Mouse (Mus musculus) ES-E14 (cell line): ENCODE measurements at regions not wholly inside any gene's neighbourhood (a gene's known extent, or its start where the extent isn't known, plus 50 kb on each side); places are given as distances from the start of the nearest gene placed in this dataset.
A peak's percentile ranks its signal among the peaks of the same experiment; 100 is the strongest.

Experiments
- DNase-seq: peaks from one replicate; pipeline ENCODE4 v3.0.0-alpha.2; 2013; ENCODE audit warnings: low read depth, low spot score
- H3K27ac ChIP-seq: 2 replicates; pipeline ENCODE4 v1.5.1; 2012; ENCODE audit warnings: low read depth, mild to moderate bottlenecking, low read length, moderate library complexity, mixed read lengths; ENCODE audit not compliant: poor library complexity, insufficient read depth, severe bottlenecking
- H3K36me3 ChIP-seq: 2 replicates; pipeline ENCODE4 v1.6.1; 2012; ENCODE audit warnings: mild to moderate bottlenecking, low read length, moderate library complexity, mixed read lengths; ENCODE audit not compliant: control insufficient read depth, poor library complexity, insufficient read depth, severe bottlenecking
- H3K4me1 ChIP-seq, 2 experiments: fragments of 150-350 bp in 1 of 2; sonication (generic) in 1 of 2; 2 replicates each; pipeline ENCODE4 v1.6.1; 2012; ENCODE audit warnings: low read length in 2 of 2, mild to moderate bottlenecking in 1 of 2, mixed read lengths in 1 of 2; ENCODE audit not compliant: control insufficient read depth in 2 of 2, insufficient read depth in 2 of 2, poor library complexity in 1 of 2
- H3K4me3 ChIP-seq, 2 experiments: fragments of 150-350 bp in 1 of 2; sonication (generic) in 1 of 2; 2 replicates each; pipeline ENCODE4 v1.5.1; 2012; ENCODE audit warnings: low read length in 2 of 2, low read depth in 1 of 2, mild to moderate bottlenecking in 1 of 2, mixed read lengths in 1 of 2; ENCODE audit not compliant: insufficient read depth in 1 of 2, poor library complexity in 1 of 2, severe bottlenecking in 1 of 2
- H3K9ac ChIP-seq: 2 replicates; pipeline ENCODE4 v1.6.1; 2012; ENCODE audit warnings: low read depth, mild to moderate bottlenecking, low read length, mixed read lengths; ENCODE audit not compliant: poor library complexity, insufficient read depth, severe bottlenecking
- H3K9me3 ChIP-seq: fragments of 150-350 bp; sonication (generic); 2 replicates; pipeline ENCODE4 v1.6.1; 2012; ENCODE audit warnings: low read depth, mild to moderate bottlenecking, low read length; ENCODE audit not compliant: control insufficient read depth, insufficient read depth
- CHD2 ChIP-seq: IDR thresholded peaks from 2 replicates; pipeline ENCODE4 v1.6.1; 2014; ENCODE audit warnings: mild to moderate bottlenecking, low read depth, low read length, inconsistent platforms
- HCFC1 ChIP-seq: IDR thresholded peaks from 2 replicates; pipeline ENCODE4 v1.6.1; 2012; ENCODE audit warnings: low read length, inconsistent platforms, borderline replicate concordance; ENCODE audit not compliant: insufficient read depth
- MAFK ChIP-seq: IDR thresholded peaks from 2 replicates; pipeline ENCODE4 v1.6.1; 2014; ENCODE audit warnings: mild to moderate bottlenecking, low read depth, low read length, inconsistent platforms; ENCODE audit not compliant: insufficient read depth
- ZC3H11A ChIP-seq: IDR thresholded peaks from 2 replicates; pipeline ENCODE4 v1.6.1; 2012; ENCODE audit warnings: low read depth, mild to moderate bottlenecking, inconsistent platforms, low read length, borderline replicate concordance
- ZNF384 ChIP-seq: IDR thresholded peaks from 2 replicates; pipeline ENCODE4 v1.6.1; 2012; ENCODE audit warnings: low read depth, low read length, inconsistent platforms
- in situ Hi-C, 2 experiments: fragments of 600-800 bp; cut with MboI; formaldehyde crosslinking; loops; one replicate each; pipeline ENCODE4 v1.15.1; 2025; ENCODE audit warnings: low sequenced_read_pairs in 2 of 2, inconsistent platforms in 1 of 2; ENCODE audit not compliant: unreplicated experiment in 2 of 2

DNA sequence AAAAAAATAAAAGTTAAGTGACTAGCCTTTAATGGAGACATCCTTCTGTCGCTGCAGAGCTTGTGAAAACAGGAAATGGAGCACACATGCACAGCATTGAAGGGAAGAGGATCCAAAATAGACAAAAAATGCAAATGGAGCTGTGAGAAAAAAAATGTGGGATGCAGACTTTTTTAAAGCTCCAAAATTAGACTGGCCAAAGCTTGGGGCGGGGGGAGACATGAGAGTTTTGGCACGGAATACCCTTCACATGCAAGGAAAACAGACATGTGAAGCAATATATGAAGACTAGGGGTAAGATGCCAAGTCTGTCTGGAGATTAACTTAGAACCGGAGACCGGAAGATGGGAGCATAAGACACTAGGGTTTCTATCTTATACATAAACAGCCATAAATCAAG, 156.6 kb upstream of the Dapk1 start:
- in situ Hi-C loops = loop anchor here in 1 of 2 experiments (10.0 kb wide), 1 partner anchor 560 kb away; no protein-coding TSS in a partner anchor
- no peak overlapping the region for H3K9ac ChIP-seq
- no peak for DNase-seq
- H3K4me3 ChIP-seq = no peak overlapping the region
- H3K4me1 ChIP-seq = no peaks in the 10 kb centered on the region
- no peaks in the 10 kb centered on the region for H3K9me3 ChIP-seq
- no peak for TF ChIP-seq HCFC1
- TF ChIP-seq CHD2 = no peak
- TF ChIP-seq MAFK = no peak
- no peak for TF ChIP-seq ZC3H11A
- TF ChIP-seq ZNF384 = no peak
- no peak overlapping the region for H3K27ac ChIP-seq
- H3K36me3 ChIP-seq = no peaks in the 10 kb centered on the region

DNA sequence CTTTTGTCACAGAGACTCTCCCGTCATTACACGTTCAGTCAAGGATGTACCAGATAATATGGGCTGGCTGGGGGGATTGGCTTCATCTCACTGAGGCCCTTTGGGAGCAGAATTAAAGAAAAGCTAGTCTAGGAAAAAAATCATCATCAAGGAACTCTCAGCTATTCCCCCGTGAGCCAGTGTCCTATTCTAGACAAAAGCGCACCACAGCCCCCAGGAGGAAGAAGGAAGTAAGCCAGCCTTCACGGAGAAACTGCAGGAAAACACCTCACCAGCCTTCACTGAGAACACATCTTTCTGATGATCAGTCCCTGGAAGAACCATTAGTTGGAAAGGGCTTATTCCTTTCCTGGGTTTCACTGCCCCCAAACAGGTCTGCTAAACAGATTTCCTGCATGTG, 154.8 kb upstream of the Dapk1 start:
- no peak overlapping the region for H3K9ac ChIP-seq
- in situ Hi-C loops = loop anchor here in 1 of 2 experiments (10.0 kb wide), 1 partner anchor 562 kb away; no protein-coding TSS in a partner anchor
- H3K4me1 ChIP-seq = no peaks in the 10 kb centered on the region; a peak in 1 of 4 replicates
- H3K9me3 ChIP-seq = no peaks in the 10 kb centered on the region
- H3K36me3 ChIP-seq = no peaks in the 10 kb centered on the region
- no peak overlapping the region for H3K27ac ChIP-seq
- no peak overlapping the region for H3K4me3 ChIP-seq
- no peak for DNase-seq
- TF ChIP-seq MAFK (no peak), HCFC1 (no peak)

DNA sequence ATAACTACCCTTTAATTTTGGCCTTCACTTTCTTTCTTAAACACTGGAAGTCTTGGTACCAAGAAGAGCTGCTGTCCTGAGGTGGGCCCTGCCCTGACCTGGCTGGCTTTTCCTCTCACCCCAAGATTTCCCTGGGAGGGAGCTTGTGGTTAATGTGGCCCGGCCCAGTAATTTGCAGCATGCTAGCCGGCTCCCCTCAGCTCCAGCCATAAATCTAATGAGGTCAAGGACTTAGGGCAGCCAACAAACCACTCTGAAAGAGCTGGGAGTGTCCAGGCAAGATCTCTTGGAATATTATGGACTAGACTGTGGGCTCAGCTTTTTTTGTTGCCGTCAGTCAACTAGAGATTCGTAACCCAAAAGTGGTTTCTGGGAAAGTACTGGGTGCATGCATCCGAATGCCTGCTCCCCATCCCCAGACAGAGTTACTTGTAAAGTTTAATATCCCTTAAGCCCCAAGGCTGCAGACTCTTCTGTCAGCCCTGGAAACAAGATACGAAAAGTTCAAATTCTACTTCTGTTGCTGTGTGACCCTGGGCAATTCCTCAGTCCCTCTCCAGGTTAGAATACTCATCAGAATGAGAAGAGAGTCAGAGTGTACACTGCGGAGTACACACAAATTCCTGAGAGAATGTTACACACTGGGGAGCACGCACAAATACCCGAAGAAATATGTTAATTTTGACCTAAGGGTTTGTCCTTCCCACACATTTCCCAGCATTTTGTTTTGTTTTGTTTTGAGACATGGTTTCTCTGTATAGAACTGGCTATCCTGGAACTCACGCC, 150.8 kb upstream of the Dapk1 start:
- H3K27ac ChIP-seq = no peak overlapping the region
- no peaks in the 10 kb centered on the region for H3K9me3 ChIP-seq
- no peak overlapping the region for H3K4me3 ChIP-seq
- no peak for DNase-seq
- TF ChIP-seq MAFK (no peak), ZNF384 (no peak), HCFC1 (no peak), ZC3H11A (no peak), CHD2 (no peak)
- H3K36me3 ChIP-seq = no peaks in the 10 kb centered on the region
- peaks cover 0 to 2% of the 10 kb centered on the region in 2 experiments; a peak in 1 of 4 replicates for H3K4me1 ChIP-seq
- in situ Hi-C loops = loop anchor here in 1 of 2 experiments (25.0 kb wide), 1 partner anchor 564 kb away; no protein-coding TSS in a partner anchor
- H3K9ac ChIP-seq = no peak overlapping the region

DNA sequence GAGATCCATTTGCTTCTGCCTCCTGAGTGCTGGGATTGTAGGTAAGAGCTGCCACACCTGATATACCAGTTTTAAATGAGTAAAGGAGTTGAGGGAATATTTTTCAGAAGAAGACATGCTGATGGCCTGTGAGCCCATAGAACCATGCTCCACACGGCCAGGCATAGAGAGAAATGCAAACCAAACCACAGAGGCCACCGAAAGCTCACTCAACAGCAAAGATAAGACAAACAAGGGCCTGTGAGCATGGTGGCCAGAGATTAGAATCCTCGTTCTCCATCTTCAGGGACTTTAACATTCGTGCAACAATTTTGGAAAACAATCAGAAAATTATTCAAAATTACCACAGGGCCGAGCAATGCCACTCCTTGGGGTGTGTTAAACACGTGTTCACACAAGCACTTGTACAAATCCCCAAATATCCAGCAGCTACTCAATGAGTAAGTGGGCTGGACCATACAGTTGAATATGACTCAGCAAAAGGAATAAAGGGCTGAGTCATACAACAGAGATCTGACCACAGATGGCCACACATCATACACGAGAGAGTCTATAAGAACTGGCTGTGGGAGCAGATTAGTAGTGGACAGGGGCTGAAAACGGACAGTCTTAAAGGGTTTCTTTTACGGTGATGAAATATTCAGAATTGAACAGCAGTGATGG, 147.8 kb upstream of the Dapk1 start:
- no peak for DNase-seq
- peaks cover 0 to 2% of the 10 kb centered on the region in 2 experiments; a peak in 1 of 4 replicates for H3K4me1 ChIP-seq
- no peak overlapping the region for H3K27ac ChIP-seq
- no peak overlapping the region for H3K9ac ChIP-seq
- H3K36me3 ChIP-seq = no peaks in the 10 kb centered on the region
- H3K9me3 ChIP-seq = no peaks in the 10 kb centered on the region
- H3K4me3 ChIP-seq = no peak overlapping the region
- TF ChIP-seq MAFK (0 out of 2 replicates have a peak, but pooled peaks have one; percentile 51), CHD2 (no peak)
- in situ Hi-C loops = loop anchor here in 1 of 2 experiments (25.0 kb wide), 1 partner anchor 567 kb away; no protein-coding TSS in a partner anchor
